Mouse (Mus musculus): ENCODE results near the gene Knstrn. TPM values are rescaled to one million over a fixed set of nuclear protein-coding genes. Genes with fewer than 3 reads are reported as not detected.

Gene Knstrn
- total RNA-seq, 1 experiment from 2014 or later = 7.6 TPM

DNA sequence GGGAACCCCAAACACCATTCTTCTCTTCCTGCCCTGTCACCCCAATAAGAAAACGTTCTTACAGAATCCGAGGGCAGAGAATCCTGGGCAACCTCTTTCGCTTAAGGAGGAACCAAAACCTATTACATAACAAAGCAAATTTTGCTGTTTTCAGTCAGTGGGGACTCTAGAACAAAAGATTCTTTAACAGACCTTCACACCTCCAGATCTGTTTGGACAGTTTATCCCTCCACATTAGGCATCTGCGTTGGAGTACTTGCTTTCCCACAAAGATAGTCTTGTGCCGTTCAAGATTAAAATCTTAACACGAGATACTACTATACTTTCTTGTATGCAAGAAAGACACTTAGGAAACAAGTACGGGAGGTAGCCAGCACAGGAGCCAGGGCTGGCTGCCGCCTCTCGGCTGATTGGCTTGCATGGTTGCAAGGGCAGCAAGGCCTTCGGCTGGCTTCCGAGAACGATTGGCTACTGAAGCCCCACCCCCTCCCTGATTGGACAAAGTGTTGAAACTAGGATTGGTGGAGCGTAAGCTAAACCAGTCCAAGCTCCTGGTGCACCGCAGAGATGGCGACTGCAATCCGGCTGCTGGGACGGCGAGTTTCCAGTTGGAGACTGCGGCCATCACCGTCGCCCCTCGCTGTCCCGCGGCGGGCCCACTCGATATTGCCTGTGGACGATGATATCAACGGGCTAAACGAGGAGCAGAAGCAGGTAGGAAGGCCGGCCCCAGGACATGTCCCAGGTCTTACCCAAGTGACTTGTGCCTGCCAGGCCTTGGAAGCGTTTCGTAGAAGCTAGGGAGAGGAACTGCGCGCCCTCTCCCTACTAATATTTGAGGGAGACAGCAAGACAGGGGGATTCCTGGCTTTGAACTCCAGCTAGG, 47.9 kb downstream of the Knstrn start, which contains the start of gene Ivd:
Gene Ivd, plus strand, starts transcription at position 501 of the 886 bp plus-strand sequence.
- peak; percentile 91 for DNase-seq

DNA sequence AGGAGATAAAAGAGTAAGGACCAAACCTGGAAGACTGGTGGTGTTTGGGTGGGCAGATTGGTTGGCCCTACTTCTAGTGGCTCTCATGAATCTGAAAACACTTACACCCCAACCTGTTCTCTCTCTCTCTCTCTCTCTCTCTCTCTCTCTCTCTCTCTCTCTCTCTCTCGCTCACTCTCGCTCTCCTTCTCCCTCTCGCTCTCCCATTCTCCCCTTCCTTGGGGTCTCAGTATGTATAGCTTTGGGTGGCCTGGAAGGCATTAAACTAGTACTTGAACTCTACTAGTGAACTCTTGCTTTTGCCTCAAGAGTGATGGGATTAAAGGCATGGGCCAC, 48.5 kb downstream of the Knstrn start:
- no peak for DNase-seq

DNA sequence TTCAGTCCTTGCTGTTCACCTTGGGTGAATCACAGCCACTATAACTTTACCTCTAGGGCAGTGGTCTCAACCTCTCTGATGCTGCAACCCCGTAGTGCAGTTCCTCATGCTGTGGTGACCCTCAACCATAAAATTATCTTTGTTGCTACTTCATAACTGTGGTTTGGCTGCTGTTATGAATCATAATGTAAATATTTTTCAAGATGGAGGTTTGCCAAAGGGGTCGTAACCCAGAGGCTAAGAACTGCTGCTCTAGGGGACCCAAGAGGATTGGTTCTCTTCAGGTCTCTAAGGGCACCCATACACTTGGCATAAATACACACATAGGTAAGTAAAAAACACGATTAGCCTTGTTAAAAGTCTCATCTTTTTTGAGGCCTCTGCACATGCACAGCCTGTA, 56.8 kb downstream of the Knstrn start:
- no peak for DNase-seq

DNA sequence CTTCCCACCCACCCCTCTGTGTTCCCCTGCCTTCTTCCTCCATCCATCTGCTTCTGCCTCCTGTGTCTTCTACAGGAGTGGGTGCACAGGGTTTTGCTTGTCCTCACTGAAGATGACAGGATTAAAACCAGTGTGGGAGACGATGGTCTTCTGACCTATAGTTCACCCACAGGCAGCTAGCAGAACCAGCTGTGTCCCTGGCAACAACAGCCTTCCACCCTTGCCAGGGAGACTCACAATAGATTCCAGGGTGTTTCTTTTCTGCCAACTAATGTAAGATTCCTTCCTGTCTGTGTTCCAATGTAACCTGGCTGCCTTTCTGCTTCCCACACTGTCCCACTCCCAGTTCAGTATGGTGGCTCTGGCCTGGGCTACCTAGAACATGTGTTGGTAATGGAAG, 57.2 kb downstream of the Knstrn start:
- no peak for DNase-seq

DNA sequence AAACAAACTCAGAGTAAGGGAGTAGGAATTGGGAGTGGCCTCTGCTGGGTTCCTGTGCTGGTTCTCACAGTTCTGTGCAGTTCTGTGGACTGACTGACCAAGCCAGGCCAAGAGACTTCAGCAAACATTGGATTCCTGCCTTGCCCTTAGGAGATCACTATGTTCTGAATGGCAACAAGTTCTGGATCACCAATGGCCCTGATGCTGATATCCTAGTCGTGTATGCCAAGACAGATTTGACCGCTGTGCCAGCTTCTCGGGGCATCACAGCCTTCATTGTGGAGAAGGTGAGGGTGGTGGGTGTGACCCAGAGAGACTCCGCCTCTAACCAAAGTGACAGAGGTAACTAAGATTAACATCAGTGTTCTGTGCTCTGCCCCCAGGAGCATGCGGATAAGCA, 59.2 kb downstream of the Knstrn start:
- DNase-seq = no peak

DNA sequence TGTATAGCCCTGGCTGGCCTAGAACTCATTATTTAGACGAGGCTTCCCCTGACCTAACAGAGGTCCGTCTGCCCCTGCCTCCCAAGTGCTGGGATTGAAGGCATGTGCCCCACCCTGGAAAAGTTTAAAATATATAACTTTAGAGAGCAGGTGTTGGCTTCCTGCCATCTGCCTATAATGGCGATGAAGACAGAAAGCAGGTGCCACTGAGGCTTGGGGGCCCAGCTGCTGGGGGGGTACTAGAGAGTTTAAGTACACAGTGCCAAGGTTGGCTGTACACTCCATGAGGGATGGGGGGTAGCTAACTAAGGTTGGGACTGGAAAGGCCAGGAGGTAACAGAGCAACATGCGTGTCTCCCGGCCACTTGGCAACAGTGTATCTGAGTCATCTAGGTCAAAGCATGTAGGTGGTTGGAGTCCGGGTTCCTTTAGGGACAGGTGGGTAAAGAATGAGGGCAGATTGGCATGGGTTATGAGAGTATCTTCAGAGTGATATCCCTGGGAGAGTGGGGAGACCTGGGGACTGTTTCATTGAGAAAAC, 60.2 kb downstream of the Knstrn start:
- no peak for DNase-seq

DNA sequence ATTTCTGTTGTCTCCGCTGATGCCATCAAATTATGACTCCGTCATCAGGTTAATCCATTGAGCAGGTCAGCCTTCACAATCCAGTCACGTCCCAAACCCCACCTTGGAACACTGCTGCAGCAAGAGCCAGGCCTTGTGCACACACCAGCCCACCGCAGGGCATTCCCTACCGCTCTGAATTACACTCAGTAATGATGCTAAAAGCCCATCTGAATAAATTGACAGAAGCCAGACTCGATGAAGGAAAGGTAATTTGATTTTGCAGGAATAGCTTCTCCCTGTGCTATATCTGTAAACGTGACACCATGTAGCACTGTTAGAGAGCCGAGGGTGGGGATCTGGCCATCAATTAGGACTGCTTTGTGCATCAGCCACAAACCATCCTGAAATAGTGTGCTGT, 61.5 kb downstream of the Knstrn start:
- DNase-seq = no peak

DNA sequence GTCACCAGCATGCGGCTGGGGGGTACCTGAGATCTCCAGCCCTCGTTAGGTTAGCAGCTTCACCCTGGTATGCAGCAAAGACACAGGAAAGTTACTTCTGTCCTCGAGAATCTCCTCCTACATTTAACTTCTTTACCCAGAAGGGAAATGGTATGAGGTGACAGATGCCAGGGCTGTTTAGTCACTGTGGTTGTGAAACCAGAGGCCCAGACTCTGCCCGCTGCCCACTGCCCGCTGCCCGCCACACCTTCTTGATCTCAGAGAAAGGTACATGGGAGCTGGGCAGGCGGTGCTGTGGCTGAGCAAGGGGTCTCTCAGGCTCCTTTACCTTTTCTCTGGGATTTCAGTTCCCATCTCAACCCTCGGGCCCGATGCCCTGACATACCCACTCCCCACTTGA, 62.6 kb downstream of the Knstrn start:
- no peak for DNase-seq

DNA sequence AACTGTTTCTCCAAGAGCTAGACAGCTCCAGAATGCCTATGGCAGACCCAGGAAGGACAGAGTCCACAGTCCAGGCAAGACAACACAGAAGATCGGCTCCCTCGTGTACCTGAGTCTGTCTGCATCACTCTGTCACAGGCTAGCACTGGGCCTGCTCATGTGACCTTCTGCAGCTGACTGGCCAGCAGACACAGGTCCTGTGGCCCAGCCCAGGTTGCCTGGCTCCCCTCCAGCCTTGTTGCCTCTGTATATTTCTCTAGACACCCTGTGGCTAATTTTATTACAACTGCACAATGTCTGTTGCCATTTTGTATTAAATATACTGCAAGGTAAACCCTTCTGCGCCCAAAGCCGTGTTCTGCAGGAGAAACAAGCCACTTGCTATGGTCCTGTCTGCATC, 67.2 kb downstream of the Knstrn start:
- peak; percentile 40 for DNase-seq

DNA sequence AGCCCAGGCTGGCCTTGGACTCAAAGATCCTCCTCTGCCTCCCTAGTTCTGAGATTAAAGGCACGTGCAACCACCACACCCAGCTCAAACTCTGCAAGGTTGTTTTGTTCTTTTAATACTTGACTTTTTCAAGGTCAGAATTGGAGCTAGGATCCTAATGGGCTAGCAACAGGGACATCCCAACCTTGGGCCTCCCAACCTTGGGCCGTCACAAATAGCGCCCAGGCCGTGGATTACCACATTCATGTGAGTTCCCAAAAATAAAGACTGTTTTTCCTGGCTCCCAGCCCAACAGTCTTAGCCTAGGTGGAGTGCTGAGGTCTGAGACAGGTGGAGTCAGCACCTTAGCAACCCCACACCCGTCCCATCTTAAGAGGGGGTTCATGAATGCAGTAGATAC, 68.2 kb downstream of the Knstrn start:
- DNase-seq = no peak

DNA sequence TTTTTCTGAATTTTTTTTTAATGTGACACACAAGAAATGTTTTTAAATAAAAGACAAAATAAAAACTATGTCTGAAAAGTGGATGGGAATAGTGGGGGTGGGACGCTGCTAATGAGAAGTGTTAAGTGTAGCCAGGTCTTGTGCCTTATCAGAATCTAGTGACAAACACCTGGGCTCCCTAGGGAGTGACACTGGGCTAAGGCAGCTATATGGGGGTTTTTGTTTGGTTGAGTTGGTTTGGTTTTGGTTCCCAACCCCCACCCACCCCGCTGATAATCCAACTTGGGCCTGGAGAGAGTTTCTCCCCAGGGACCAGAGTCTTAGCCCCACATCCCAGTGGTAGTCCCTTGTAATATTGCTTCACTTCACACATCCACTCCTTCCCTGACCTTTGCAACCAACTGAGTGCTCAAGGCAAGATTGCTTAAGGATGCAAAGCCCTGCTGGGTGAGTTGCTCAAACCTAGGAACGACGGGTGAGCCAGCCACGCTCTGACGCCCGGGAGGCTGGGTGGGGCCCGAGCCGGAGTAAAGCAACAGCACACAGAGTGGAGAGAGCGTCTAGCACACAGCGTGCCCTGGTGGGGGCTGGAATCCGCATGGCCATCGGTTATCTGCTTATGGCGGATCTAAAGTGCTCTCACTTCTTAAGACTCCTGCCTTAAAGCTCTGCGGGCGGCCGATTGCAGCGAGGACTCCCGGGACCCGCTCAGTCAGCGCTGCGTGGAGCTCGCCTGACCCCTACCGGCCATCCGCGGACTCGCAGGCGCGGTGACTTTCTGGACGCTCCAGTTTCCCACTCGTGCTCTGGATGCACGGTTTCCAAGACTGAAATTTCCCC, 69.3 kb downstream of the Knstrn start:
- DNase-seq = peak; percentile 90

DNA sequence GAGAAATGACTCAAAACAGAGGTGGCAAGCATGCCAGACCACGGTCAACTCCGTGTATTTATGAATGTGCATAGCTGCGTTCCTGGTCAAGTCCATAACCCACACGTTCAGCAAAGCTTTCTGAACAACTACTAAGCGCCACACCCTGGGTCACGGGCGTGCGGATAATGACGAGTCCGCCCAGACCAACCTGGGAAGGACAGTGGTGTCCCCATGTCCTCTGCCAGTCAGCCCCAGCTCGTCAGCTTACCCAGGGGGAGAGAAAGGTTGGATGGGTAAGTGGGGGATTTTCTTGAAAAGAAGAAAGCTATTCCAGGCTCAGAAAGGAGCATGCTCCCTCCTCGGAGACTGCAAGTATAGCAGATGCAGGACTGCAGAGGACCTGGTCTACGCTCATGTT, 73.6 kb downstream of the Knstrn start:
- no peak for DNase-seq

DNA sequence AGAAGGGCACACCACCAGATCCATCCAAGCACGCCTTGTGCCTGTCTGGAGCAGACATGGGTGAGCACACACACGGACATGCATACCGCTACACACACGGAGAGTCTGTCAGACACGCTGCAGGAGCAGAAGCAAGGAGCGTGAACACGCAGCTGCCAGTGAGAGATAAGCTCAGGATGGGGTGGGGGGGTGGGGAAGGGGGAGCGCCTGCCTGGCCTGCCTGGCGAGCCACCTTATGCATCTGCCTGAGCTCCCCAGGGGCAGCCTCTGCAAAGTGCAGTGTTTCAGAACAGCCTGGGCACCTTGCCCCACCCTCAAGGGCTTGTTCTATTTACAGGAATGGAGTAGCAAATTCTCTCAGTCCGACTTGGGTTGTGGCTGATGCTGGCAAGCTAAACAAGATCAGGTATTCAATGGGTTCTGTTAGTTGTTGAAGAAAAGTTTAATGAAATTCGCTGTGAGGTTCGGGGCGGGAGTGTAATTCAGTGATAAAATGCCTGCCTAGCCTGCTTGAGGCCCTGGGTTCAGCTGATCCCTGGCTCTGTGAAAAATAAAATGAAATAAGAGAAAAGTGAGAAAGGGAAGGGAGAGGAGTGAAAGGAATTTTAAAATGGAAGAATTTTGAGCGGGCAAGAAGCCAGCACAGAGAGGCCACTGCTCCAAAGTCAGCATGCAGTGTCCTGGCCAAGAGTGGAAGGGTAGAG, 74.2 kb downstream of the Knstrn start:
- peak; percentile 19 for DNase-seq

DNA sequence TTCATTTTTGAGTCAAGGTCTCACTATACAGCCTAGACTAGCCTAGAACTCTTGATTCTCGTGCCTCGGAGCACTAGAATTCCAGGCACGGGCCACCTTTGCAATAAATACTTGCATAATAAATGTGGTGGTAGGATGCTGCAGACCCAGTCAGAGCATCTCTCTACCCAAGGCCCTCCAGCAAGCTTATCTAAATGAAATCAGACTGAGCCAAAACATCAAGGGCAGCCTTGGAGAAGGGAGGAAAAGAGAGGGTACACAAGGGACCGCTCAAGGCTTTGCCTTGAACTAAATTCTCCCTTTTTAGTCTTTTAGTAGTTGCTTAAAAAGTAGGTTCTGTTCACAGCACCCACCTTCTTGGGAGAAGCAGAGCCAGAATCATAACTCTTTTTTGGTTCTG, 77.4 kb downstream of the Knstrn start:
- no peak for DNase-seq

DNA sequence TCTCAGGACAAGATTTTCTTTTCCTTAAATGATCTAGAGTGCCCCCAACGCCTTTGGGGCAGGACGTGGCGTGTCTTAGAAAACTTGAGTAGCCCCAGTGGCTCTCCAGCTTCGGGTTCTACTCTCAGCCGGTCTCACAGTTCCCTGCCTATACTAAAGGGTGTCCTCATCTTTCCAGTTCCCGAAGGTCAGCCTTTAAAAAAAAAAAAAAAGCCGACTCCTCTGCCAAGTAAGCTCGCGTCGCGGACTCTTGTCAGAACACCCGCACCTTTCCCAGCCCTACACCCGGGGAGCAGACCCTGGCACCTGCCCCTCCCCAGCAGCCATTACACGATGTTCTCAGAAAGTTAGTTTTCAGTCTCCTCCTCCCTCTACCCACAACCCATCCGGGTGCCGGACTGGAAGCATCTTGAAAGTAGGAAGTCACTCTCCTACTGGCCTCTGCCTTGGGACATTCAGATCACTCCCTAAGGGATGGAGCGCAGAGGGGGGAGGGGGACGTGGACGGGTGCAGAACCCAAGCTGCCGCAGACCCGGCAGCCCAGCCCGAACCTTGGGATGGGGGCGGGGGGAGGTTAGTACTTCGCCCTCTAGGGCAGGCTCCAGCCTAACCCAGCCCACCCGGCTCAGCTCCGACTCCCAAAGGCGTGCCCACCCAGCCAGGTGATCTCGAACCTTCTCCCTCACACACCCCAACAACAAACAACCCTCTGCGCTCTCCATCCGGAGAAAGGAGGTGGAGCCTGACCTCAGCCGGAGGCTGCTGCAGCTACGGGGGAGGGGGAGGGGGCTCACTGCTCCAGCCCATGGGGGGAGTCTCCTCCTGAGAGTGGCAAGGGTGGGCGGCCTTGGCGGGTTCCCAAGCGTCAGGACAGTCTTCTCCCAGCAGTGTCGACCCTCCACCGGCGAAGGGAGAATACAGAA, 82.4 kb downstream of the Knstrn start:
- peak; percentile 64 for DNase-seq

DNA sequence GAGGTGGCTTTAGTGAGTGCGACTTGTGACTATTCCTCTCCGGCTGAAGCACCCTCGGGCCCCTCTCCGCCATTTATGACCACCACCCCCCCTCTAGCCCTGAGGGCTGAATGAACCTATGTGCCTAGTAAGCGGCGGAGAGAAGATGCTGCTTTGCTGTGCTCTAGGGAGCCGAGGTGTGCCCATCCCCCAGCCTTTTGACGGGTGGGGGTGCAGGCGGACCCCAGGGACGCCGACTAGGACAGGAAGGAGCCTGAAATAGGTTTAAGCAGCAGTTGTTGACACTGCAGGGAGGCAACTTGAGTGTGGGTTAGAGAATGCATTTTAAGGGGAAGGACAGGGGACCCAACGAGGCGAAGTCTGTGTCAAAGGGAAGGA, 83.1 kb downstream of the Knstrn start:
- DNase-seq = no peak

DNA sequence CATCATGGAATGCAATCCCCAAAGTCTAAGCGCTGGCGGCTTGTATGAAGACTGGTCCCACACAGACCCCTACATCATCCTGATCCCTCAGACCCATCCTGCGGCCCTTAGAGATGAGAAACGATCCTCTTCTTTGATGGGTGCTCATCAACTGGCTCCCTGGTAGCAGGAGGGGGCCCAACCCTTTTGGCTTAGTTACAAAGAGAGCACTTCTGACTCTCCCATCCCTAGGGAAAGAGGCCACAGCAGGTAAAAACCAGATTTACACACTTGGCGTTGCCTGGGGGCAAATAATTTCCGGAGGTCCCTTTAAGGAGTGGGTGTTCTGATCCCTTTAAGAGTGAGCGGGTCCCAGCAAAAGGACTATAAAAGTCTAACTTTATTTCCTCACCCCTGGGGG, 83.6 kb downstream of the Knstrn start:
- no peak for DNase-seq

DNA sequence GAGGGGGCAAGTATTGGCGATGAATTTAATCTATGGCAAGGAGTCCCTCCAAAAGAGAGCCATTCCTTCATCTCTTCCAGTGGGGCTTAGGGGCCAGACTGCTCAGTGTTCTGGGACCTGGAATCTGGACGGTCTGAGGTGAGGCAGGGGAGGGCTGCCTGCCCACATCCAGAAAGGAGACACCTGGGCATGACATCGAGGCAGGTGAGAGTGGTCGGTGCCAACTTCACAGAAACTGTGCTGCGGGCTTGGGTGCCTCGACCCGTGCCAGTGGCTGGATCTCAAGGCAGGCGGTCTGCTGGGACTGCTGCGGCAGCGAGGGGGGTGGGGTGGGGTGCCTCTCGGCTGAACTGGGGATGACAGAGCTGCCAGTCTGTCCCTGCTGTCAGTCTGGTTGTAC, 84.0 kb downstream of the Knstrn start:
- DNase-seq = no peak

DNA sequence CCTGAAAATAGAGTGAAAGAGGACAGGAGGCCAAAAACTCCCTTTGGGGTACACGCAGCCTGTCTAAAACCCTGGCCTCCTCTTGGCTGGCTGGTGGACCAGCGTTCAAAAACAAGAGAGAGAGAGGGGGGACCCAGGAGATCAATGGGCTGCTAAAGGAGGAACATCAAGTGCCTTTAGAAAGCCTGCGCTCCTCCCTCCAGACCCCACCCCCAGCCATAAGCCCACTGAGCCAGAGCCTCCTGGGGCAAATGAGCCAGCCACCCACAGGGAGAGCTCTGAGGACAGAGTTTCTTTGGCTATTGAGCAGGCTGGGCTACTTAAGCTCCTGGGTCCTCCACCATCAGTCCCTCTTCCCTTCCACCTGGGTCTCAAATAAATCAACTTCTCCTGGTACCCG, 85.0 kb downstream of the Knstrn start:
- no peak for DNase-seq

DNA sequence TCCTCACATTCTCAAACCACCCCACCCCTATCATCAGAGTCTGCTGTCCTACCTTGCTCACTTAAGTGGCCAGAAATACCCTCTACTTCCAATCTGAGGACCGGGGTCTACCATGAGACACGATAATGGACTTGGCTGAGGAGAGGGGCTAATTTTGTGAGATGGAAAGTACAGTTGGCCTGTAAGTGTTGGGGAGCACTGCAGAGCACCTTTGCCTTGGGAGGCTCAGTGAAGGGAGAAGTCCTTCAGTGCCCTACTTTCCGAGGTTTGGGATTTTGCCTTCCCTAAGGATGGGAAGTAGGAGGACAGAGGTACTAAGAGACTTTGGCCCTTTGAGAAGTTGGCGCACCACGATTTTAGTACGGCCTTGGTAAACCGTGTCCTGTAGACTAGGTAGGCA, 85.5 kb downstream of the Knstrn start:
- no peak for DNase-seq

DNA sequence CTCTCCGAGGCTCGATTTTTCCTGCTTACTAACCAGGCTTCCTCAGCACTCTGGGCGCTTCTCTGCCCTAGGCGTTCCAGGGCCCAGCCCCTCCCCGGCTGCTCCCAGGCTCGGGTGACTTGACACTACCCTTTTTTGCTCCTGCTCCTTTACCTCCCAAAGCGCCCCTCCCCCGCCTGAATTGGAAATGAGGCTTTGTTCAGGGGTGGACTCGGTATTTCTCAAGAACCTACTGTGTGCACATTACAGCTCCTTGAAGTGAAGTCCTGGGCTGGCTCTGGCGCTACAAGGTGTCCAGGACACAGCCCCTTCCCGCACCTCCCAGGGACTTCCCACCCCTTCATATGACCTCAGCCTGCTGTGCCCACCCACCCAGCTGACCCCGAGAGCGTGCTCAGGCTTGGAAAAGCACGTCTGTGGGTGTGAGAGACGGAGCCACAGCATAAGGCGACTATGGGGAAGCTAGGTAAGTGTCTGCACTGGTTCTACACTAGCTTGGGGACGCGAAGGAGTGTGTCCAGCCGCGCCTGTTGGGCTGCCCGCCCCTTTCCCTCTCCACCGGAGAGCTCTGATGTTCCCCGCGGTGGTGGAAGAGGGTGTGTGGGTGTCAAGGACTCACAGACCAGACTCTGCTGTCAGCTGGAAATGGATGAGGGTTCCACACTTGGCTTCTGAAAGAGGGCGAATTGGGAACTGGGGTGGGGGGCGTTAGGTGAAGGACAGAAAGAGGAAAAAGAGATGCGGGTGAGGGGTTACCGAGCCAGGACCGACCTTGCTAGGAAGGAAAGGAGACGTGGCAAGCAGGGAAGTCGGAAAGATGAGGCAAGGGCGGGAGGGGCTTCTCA, 86.4 kb downstream of the Knstrn start, which contains the start of gene Bahd1:
Gene Bahd1, plus strand, starts transcription at position 397 of the 845 bp plus-strand sequence.
- DNase-seq = peak; percentile 67

All from adrenal gland, postnatal 25 days (tissue).